Mouse (Mus musculus) hindbrain, embryonic 13.5 days (tissue): ENCODE measurements around the gene Dnase1l1. TPM values are rescaled to one million over a fixed set of nuclear protein-coding genes. Genes with fewer than 3 reads are reported as not detected.

Source experiments
- ATAC-seq: fragments of 200-750 bp; cut with Nextera tagmentation; 2 replicates; pipeline ENCODE4 v1.8.0; 2017; ENCODE audit warnings: moderate TSS enrichment; ENCODE audit not compliant: low FRiP score
- H3K27ac ChIP-seq: fragments of 300-500 bp; sonication (generic); 2 replicates; pipeline ENCODE4 v1.5.1; 2015; ENCODE audit warnings: inconsistent platforms, mild to moderate bottlenecking, moderate library complexity
- H3K27me3 ChIP-seq: fragments of 300-500 bp; sonication (generic); 2 replicates; pipeline ENCODE4 v1.6.1; 2015; ENCODE audit warnings: mild to moderate bottlenecking, inconsistent platforms
- H3K36me3 ChIP-seq: fragments of 300-500 bp; sonication (generic); 2 replicates; pipeline ENCODE4 v1.6.1; 2015; ENCODE audit warnings: mild to moderate bottlenecking, inconsistent platforms
- H3K4me1 ChIP-seq: fragments of 300-500 bp; sonication (generic); replicated peaks from 2 replicates; pipeline ENCODE4 v1.6.1; 2015; ENCODE audit warnings: inconsistent platforms
- H3K4me2 ChIP-seq: fragments of 300-500 bp; sonication (generic); 2 replicates; pipeline ENCODE4 v1.6.1; 2015; ENCODE audit warnings: inconsistent platforms, mild to moderate bottlenecking, moderate library complexity
- H3K4me3 ChIP-seq: fragments of 300-500 bp; sonication (generic); 2 replicates; pipeline ENCODE4 v1.5.1; 2015; ENCODE audit warnings: mild to moderate bottlenecking, inconsistent platforms
- H3K9ac ChIP-seq: fragments of 300-500 bp; sonication (generic); 2 replicates; pipeline ENCODE4 v1.6.1; 2015; ENCODE audit warnings: mild to moderate bottlenecking, inconsistent platforms
- H3K9me3 ChIP-seq: fragments of 300-500 bp; sonication (generic); 2 replicates; pipeline ENCODE4 v1.6.1; 2016; ENCODE audit warnings: inconsistent platforms
- WGBS: fragments of 180-500 bp; shearing (Covaris S2); methylation state at CpG from one replicate; pipeline ENCODE4 v1.1.7; 2015; 5-methylcytosine and 5-hydroxymethylcytosine counted together
- microRNA-seq: library from miRNA; unstranded; fragments of <30 nt; microRNA quantifications from one replicate; pipeline ENCODE4, GENCODE M21; 2016
- polyA plus RNA-seq: library from polyadenylated mRNA; unstranded; fragments of >200 nt; fragmentation: Nextera tagmentation; extraction: Ambion mirVana; gene quantifications from 2 replicates; pipeline ENCODE4 v1.2.1, GENCODE M21; 2015

Dnase1l1 gene
- polyA plus RNA-seq, 1 experiment from 2014 or later: 3.6 TPM

DNA sequence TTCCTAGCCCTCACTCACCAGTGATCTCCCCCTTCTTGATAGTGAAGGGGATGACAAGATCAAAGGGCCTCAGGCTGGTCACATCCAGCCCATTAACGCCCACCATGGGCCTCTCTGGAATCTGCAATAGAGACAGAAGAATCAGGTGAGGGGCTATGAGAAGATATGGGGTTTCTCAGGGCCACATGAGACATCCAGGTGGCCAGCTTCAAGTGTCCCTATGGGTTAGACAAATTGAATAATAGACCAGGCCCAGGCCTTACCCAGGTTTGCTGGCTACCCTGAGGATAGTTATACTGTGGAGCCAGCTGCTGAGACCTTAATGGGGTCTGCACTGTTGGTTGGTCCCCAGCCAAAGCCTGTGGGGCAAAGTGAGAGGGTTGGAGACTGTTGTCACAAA, 52.1 kb downstream of the Dnase1l1 start:
- H3K4me3 ChIP-seq: no peak overlapping the region
- H3K9me3 ChIP-seq: no peaks in the 10 kb centered on the region
- WGBS: 90% methylated on average over 1 of the region's 1 CpGs
- ATAC-seq: no peak
- no peak overlapping the region for H3K4me2 ChIP-seq
- H3K27me3 ChIP-seq: no peaks in the 10 kb centered on the region
- no peak overlapping the region for H3K9ac ChIP-seq
- H3K36me3 ChIP-seq: peaks cover 99% of the 10 kb centered on the region
- no peak overlapping the region for H3K27ac ChIP-seq
- no peaks in the 10 kb centered on the region for H3K4me1 ChIP-seq

Small RNA genes lying within 50 kb of the gene (microRNA-seq; reads per million reads assigned to microRNA genes)
- not detected for gene Mir7091
- not detected for gene Mir7092

Other genes with a start within 250 kb of the Dnase1l1 start
- gene Opn1mw, start 154.9 kb downstream of the Dnase1l1 start, polyA plus RNA-seq: not detected in 2 replicates
- gene Mecp2, start 147.0 kb downstream of the Dnase1l1 start, polyA plus RNA-seq: 14.0 and 14.7 TPM in 2 replicates
- gene Tex28, start 114.5 kb downstream of the Dnase1l1 start, polyA plus RNA-seq: not detected in 2 replicates
- gene Tktl1, start 105.1 kb downstream of the Dnase1l1 start, polyA plus RNA-seq: 0.13 and 0.14 TPM in 2 replicates
- 88.8 and 111 TPM in 2 replicates for gene Flna, start 32.5 kb downstream of the Dnase1l1 start, polyA plus RNA-seq
- gene Emd, start 27.6 kb downstream of the Dnase1l1 start, polyA plus RNA-seq: 16.9 and 18.3 TPM in 2 replicates
- gene Rpl10, start 11.5 kb downstream of the Dnase1l1 start, polyA plus RNA-seq: 532 and 538 TPM in 2 replicates
- 86.8 and 91.5 TPM in 2 replicates for gene Taz, start 425 bp downstream of the Dnase1l1 start, polyA plus RNA-seq
- gene Atp6ap1, start 14.8 kb upstream of the Dnase1l1 start, polyA plus RNA-seq: 218 and 223 TPM in 2 replicates
- 963 and 1,001 TPM in 2 replicates for gene Gdi1, start 22.7 kb upstream of the Dnase1l1 start, polyA plus RNA-seq
- 58.2 and 59.1 TPM in 2 replicates for gene Fam50a, start 30.7 kb upstream of the Dnase1l1 start, polyA plus RNA-seq
- gene Plxna3, start 46.7 kb upstream of the Dnase1l1 start, polyA plus RNA-seq: 51.1 and 53.9 TPM in 2 replicates
- 79.4 and 79.8 TPM in 2 replicates for gene Lage3, start 71.3 kb upstream of the Dnase1l1 start, polyA plus RNA-seq
- 61.6 and 64.0 TPM in 2 replicates for gene Ubl4a, start 90.9 kb upstream of the Dnase1l1 start, polyA plus RNA-seq
- gene Slc10a3, start 91.0 kb upstream of the Dnase1l1 start, polyA plus RNA-seq: 8.2 and 8.5 TPM in 2 replicates
- gene Fam3a, start 110.9 kb upstream of the Dnase1l1 start, polyA plus RNA-seq: 36.3 and 36.5 TPM in 2 replicates
- 15.4 and 18.8 TPM in 2 replicates for gene Ikbkg, start 111.0 kb upstream of the Dnase1l1 start, polyA plus RNA-seq
- 49.9 and 55.0 TPM in 2 replicates for gene G6pdx, start 146.9 kb upstream of the Dnase1l1 start, polyA plus RNA-seq
- gene Gm6880, start 199.1 kb upstream of the Dnase1l1 start, polyA plus RNA-seq: not detected in 2 replicates